Mouse (Mus musculus) lung, postnatal 14 days (tissue): ENCODE data around the gene Cldn9.

ENCODE experiments used
- DNase-seq: peaks from one replicate; pipeline ENCODE4 v3.0.0; 2021

Cldn9 gene

DNA sequence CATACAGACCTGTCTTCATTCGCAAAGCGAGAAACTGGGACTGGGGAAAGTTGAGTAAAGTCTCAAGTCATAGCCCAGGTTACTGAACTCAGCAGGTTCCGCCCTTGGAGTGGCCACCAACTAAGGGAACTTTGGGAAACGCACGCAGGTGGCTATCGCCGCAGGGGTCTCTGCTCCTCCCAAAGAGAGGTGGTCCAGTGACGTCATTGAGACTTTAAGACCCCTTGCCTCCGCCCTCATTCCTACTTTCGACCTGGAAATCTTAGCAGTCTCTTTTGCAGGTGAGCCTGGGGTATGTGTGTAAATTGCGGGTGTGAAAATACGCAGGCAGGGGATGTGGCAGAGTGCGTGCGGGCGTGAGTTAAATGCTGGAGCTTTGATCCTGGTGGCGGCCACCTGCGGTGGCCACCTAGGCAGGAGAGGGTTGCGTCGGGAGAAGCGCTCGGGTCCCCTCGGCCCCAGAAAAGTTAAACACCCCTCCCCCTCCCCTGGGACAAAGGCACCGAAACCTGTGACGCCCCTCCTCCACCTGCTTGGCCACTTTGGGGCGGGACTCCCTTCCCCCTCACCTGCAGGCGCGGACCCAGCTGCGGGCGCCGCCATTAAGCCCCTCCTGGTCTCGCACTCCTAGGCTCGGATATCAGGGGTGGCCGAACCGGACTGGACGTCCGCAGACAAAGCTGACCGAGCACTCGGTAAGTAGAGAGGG, 4.5 kb downstream of the Cldn9 start, which contains the start of gene Cldn6:
Cldn6 (plus strand) TSS at position 123 of the 709 bp plus-strand sequence.
- DNase-seq: no peak

DNA sequence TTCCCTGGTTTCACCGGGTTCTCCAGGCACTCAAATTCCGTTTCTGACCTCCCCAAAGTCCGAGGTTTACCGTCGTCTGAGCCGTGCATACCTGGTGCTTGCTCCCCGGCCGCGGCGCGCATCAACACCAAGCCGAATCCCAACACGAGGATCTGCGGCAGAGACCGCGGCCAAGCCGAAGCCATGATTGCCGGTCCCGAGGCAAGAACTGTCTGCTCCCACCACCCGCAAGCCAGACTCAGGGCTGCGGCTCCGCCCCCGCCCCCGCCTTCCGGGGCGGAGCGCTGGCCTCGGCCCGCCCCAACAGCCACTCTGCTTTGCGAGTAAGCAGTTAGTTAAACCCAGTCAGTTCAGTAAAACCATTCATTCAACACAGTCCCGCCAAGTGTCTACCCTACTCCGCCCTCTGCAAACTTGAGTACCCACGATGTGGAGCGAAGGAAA, 6.6 kb downstream of the Cldn9 start, which contains the start of gene Tnfrsf12a:
Tnfrsf12a (minus strand) TSS at position 233 of the 444 bp plus-strand sequence.
- DNase-seq: peak; percentile 85

DNA sequence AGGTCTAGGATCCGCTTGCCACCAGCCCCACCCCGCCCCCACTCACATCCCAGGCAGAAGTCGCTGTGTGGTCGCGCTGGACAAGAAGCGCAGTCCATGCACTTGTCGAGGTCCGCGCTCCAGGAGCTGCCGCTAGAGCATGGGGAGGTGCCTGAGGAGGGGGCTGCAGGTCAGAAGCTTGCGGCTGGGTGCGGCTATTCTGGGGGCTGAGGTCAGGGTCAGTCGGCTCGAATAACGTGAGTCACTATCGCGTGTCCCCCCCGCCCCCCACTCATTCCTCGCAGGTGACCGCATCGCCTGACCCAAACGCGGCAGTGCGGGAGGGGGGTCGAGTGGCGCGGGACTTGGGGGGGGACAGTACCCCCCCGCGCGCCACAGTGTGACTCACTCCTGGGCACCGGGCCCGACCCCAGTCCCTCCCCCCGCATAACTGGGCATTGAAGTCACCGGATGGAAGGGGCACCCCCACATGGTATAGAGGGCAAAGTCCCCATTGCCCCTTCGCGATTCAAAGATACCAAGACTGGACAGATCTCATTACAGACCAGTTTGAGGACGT, 7.3 kb downstream of the Cldn9 start:
- DNase-seq: peak; percentile 62

DNA sequence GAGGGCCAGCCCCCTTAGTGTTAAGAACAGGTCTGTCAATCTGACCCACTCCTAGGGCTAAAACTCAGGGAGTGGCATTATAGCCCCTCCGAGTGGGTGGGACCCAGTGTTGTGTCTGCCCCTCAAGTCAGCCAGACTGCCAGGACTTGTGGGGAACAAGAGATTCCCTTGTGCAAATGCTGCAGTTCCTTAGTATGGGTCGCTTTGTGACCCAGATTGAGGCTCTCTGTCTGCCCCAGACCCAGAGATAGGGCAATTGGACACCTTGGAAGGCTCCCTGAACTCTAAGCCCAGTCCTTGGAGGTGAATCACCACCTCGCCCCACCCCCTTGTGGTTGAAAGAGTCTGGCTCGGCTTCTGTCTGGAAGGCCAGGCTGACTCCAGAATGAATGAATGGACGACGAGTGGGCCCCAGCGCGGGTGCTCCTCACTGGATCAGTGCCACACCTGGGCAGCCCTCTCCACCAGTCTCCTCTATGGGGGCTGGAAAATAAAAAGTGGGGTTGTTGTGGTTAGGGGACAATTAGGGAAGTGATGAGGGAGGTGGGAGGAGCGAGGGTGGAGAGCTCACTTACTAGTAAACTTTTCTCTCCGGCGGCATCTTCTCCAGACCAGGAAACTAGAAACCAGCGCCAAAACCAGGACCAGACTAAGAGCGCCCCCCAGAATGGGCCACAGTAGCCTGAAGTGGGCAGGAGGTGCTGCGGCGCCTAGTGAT, 8.1 kb downstream of the Cldn9 start:
- DNase-seq: peak; percentile 47

DNA sequence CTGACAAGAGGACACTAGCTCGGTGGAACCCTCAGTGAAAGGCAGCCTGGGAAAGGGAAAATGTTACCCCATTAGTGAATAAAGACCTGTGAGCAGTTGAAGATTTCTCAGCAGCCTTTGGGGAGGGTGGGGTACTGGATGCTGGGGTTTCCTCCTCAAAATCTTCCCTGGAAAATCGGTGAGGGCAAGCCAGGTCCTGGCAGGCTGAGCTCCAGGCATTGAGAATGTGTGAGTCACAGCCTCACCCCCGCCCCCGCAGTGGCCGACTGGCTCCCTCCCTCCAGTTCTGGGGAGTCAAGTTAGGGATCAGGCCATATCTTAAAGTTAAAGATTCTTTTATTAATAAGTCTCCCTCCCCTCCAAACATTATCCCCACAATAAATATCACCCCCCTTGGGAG, 8.7 kb downstream of the Cldn9 start:
- DNase-seq: peak; percentile 58

DNA sequence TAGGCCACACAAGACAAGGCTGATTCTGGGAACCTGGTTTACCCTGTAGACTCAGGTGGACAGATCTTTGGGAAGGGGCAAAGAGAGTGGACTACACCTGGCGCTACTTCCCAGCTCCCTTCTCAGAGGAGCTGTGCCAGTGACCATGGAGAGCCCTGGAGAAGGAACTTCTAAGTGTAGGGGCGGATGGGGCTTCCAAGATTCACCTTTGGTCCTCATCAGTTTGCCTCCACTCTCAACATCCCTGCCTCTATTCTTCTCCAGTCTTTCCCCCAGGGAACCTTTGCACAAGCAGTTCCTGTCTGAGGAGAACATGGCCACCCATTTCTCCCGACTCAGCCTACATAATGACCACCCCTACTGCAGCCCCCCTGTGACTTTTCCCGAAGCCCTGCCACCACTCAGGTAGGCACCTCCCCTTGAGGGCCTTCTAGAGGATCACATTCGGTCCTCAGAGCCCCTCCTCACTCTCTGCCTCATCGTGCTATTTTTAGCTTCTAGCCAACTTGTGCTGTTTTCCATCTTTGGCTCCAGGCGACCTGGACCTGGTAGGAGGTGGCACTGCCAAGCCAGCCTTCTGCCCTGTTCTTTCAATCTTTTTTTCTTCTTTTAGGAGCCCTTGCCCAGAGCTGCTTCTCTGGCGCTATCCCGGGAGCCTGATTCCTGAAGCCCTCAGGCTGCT, 9.4 kb downstream of the Cldn9 start:
- no peak for DNase-seq

DNA sequence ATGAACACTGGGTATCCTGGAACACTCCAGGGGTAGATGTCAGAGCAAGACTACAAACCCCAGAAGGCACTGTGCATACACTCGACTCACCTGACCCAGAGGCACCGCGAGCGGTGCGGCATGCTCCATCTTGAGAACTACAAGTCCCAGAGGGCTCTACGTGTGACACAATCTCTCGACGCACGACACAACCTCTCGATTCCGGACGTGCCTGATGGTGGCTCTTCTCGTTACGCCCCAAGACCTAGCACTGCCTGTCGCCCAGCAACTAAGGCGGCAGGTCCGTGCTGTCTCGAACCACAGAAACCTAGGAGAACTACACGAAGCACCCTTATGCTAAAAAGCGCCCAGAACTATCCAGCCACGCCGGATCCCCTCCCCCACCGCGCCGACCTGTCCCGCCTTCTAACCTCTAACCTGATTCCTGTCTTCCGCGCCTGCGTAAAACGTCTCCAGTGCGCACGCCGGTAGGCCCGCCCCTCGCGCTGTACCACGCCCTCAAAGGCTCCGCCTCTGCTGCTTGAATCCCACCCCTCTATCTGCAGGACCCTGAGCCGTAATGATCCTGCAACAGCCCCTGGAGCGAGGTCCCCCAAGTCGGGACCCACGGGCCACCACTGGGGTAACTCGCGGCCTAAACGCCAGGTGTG, 10.3 kb downstream of the Cldn9 start, which contains the start of the genes Hcfc1r1 and Thoc6:
Hcfc1r1 (plus strand) TSS at position 173 of the 650 bp plus-strand sequence.
Thoc6 (minus strand) TSS at position 459 of the 650 bp plus-strand sequence.
- peak; percentile 93 for DNase-seq

DNA sequence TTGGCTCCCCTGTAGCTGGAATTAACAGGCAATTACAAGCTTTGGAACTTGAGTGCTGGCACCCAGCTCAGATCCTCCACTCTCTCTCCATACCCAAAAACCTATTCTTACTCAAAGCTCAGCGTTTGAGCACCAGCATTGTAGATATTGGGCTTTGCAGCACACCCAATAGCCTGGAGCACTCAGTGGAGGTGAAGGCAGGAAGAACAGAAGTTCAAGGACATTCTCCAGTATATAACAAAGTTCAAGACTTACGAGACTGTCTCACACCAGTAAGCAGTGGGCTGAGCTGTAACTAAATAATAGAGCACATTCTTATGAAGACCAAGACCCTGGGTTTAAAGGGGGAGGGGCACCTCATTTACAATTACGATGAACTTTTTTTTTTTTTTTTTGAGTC, 11.1 kb downstream of the Cldn9 start:
- no peak for DNase-seq

DNA sequence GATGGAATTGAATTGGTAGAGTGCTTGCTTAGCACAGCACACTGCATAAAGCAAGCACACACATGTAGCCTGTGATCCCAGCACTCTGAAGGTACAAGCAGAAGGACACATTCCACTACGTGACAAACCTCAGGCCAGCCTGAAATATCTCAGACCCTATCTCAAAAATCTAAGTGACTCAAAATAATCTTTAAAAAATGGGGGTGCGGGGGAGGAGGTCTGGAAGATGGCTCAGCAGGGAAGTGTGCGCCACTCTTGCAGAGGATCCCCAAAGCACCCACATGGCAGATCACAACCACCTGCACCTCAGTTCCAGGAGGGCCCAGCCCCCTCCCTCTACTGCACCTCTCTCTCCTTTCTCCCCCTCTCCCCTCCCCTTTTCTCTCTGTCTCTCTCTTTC, 12.3 kb downstream of the Cldn9 start:
- no peak for DNase-seq

DNA sequence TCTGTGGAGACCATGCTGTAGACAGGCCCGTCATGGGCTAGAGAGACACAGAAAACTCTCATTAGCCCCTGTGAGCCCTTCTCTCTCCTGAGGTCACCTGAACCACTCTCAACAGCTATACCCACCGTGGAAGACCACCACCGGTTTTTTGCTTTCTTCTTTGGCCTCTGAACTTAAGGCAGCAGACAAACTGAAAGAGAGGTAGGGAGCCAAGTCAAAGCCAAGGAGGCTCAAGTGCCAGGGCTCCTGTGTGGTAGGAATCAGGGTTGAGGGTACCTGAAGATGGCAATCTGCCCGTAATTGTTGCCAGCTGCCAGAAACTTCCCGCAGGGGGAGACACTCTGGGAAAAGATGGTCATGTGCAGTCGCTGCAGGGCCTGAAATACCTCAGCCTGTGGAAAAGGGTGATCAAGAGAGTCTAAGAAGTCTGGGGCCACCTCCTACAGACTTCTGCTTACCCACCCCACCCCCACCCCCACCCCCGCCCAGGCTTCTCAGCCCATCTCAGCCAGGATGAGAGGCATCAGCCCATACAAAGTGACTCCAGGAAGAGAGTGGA, 13.2 kb downstream of the Cldn9 start:
- DNase-seq: no peak

DNA sequence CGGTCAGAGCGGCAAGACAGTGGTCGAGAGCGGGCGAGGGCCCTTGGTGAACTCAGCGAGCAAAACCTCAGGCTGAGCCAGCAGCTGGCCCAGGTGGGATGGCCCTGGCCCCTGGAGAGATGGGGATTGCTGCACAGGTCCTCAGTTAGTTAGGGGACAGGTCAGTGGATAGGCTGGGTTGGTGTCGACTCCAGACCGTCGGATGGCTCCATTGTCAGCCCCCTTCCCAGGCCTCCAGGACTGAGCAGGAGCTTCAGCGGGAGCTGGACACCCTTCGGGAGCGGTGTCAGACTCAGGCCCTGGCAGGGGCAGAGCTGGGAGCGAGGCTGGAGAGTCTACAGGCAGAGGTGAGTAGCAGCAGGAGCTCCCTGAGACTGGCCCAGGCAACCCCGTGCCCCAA, 18.3 kb downstream of the Cldn9 start:
- DNase-seq: no peak

DNA sequence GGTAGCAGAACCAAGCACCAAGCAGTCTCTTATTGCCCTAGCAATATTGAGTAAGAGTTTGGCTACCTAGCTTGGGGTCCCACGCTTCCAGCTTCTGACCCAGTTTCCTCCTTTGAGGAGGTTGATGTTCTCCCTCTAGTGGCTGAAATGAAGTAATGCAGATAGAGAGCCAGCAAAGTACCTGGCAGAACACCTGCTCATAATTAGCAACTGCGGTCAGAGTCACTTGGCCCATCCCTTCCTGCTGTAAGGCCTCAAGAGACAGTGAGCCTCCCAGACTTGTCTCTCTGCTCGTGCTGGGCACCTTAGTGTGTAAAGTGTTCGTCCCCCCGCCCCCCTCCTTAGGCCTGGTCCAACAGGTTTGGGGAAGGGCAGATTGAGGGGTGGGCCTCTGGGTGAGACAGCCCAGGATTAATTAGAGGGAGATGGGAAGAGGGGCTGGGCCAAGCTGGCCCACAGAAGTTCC, 19.2 kb downstream of the Cldn9 start:
- DNase-seq: peak; percentile 22

DNA sequence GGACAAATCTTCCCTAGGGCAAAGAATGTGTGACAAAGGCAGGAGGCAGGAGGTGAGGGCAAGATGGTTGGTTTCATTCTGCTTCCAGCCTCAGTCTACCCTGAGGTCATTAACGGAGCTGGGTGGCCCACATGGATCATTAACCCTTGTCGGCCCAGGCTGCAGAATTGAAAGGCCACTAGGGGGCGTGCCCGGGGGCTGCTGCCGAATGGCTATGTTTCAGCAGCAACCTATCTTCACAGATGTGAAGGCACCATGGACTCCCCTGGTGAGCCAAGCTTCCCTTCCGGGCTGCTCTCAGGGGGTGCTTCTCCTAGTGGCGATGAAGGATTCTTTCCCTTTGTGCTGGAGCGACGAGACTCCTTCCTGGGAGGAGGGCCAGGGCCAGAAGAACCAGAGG, 22.3 kb downstream of the Cldn9 start:
- DNase-seq: peak; percentile 26

DNA sequence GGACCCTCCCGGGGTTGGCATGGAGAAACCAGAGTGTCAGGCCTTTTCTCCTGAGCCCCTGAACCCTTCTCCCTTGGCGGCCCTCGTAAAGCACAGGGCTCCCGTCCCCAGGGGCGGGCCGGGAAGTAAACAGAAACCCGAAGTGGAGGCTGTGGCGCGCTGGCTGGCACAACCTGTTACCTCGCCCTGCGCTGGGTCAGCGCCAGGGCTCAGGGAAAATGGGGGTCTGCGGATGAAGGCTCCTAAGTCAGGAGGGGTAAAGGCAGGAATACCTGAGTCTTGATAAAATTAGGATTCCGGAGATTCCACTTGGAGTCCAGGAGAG, 23.0 kb downstream of the Cldn9 start:
- DNase-seq: no peak

DNA sequence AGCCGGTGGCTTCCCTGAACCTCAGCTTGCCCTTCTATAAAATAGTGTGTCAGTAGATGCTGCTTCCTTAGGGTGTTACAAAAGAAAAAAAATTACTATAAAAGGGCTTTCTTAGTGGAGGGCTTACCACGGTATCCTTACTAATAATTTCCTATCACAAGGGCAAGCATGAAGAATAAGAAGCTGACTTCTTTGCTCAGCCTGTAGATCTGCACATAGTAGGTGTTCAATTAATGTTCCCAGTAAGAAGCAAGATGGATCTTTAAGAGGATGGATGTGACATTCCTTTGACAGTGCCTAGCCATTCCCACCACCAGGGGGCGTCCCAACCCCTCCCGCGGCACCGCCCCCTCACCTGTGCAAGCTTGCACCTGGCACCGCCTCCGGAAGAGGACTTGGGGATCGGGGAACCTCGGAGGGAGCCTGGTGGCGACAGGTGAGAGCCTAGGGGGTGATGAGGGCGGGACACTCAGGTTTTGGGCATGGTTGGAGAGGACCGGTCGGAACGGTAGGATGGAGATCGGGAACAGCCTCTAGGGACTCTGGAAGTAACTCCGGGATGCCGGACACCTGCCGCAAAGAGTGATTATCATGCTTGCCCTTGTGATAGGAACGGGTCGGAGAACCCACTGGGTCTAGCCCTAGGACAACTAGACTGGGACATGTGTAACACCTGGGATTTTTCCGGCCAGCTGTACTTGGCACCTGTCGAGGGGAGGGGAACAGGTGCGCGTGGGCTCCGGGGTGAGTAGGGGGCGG, 23.5 kb downstream of the Cldn9 start, which contains the start of gene Bicdl2:
Bicdl2 (plus strand) TSS at position 390 of the 759 bp plus-strand sequence.
- peak; percentile 79 for DNase-seq

DNA sequence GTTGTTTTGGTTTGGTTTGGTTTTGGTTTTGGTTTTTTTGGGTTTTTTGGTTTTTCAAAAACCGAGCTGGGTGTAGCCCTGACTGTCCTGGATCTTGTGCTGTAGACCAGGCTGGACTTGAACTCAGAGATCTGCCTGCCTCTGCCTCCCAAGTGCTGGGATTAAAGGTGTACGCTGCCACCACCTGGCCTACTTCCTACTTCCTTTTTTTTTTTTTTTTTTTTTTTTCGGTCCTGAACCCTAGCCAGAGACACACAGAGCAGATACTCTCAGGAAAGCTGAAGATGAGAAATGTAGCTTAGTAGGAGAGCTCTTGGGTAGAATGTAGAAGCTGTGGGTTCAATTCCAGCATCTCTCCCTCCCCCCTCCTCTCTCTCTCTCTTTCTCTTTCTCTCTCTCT, 25.4 kb downstream of the Cldn9 start:
- DNase-seq: no peak

DNA sequence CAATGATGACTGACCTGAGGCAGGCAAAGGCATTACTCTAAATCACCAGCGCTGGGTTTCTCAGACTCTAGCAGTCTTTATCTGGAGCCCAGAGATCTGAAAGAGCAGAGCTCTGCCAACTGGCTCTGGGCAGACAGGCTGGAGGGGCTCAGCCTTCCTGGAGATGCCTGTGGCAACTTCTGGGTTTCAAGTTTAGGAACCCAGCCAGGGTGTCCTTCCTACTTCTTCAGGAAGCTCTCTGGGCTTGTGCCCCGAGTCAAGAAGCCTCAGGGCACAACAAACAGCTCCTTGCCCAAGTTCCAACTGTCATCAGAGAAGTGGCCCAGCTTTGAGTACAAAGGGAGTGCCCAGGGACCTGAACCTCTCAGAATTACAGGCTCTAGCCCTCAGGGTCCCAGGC, 29.4 kb downstream of the Cldn9 start:
- DNase-seq: no peak

DNA sequence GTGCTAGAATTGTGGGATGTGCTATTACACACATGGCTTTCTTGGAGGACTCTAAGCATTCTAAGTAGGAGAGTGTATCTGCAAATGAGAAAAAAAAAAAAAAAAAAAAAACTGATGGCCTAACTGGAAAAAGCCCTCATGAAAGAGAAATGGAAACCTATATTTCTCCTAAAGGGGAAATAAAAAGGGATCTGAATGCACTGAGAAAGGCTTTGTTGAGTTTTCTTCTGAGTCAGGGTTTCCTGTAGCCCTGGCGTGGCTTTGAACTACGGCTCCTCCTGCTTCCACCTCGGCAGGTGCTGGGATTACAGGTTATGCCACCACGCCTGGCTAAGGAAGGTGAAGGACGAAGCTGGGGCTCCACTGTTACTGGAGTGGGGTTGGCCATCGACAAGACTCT, 29.8 kb downstream of the Cldn9 start:
- DNase-seq: no peak

DNA sequence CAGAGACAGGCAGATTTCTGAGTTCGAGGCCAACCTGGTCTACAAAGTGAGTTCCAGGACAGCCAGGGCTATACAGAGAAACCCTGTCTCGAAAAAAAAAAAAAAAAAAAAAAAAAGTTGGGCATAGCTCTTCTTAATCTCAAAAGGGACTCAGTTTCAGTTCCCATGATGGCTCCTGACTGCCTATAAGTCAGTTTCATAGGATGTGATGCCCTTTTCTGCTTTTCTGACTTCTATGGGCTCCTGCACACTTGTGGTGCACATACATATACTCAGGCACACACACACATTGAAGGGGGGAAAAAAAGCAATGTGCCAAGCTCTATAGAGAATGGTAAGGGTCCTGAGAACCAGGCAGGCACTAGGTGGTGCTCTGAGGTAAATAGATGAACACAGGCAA, 30.5 kb downstream of the Cldn9 start:
- no peak for DNase-seq

DNA sequence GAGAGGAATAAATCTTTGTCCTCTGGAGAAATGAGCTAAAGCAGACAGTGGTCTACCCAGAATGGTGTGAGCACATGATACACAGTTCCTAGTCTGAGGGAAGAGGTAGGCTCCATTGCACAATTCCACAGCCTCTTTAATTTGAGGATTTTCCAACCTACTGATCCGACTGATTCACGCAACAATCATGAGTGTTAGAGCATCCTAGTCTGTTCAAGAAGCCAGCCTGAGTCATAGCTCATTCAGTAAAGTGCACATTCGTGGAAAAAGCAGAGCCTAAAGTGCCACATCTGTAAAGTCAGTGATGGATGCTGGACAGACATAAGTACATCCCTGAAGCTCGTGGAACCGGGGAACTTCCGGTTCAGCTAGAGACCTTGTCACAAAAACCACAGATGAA, 32.5 kb downstream of the Cldn9 start:
- DNase-seq: no peak

DNA sequence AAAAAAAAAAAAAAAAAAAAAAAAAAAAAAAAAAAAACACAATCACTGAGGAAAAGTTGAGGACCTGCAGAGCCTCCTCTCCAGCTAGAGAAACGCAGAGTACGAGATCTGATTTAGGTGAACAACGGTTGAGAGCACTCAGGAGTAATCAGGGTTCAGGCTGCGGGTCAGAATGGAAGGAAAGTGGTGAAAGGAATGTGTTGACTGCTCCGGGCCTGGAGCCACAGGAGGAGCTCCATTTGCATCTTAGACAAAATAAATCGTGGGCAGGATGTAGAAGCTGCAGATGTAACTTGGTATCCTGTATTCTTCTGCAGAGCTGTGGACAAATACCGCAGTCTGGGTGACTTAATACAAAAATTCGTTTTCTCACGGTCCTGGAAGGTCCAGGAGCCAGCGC, 37.9 kb downstream of the Cldn9 start:
- DNase-seq: no peak
